Mouse (Mus musculus) kidney, postnatal 25 days (tissue): ENCODE data around the gene Ngdn.
A peak's percentile ranks its signal among the peaks of the same experiment; 100 is the strongest.
"Not testable (repeated sequence)": the region's sequence is repeated elsewhere in the genome, so short reads cannot be mapped to it uniquely, and the experiment has no call there.

Experiments
- DNase-seq, 2 experiments: peaks; one replicate each; pipeline ENCODE4 v3.0.0; 2021; ENCODE audit warnings: mixed read lengths in 2 of 2

Gene Ngdn

DNA sequence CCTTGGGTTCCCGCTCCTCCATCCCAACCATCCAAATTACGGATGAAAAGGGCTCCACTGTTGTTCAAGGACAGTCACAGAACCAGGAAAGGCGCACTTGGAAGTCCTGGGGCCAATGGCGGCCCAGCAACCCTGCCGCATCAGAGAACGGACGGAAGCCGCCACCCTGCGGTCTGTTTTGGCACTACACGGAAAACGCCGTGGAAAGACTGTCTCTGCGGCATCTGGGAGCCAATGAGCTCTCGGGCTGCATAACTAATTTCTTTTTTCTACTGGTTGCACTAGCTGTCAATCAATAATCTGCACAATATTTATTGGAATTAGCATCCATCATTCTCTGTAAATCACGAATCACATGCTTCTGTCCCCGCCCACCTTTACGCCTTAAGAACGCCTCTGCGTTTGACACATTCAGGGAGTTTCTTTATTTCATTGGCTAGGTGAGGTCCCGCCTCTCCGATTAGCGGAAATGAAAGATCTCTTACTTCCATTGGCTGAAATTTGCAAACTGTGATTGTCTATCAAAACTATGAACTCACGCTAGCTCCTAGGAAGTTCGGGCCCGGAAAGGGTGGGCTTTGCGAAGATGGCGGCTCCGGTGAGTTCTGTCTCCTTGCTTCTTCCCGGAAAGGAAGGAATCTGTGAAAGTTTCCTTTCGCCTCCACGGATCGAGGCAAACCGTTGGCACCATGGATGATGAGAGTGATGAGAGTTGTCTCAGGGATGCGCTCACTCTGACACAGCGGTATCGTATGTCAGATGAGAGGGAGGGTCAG is at the start of gene Ngdn:
Gene Ngdn, plus strand, starts transcription at position 464 of the 776 bp plus-strand sequence.
- peak; percentile 98 for DNase-seq

DNA sequence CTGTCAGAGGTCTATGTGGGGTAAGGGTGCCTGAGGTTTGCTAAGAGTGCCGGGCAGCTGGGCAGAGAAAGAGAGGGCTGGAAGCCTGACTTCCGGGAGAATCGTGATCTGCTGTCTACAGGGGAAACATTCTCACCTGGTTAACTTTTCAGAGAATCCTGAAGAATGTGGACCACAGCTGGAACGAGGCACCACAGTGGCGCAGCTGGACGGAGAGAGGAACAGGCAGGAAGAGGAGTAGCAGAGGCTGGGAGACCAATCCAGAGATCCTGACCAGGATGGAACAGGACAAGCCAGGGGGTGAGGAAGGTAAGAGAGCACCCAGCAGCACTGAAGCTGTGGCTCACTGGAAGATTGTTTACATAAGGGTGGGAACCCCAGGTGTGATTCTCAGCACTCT is 49.6 kb upstream of the Ngdn start:
- DNase-seq: no peak

DNA sequence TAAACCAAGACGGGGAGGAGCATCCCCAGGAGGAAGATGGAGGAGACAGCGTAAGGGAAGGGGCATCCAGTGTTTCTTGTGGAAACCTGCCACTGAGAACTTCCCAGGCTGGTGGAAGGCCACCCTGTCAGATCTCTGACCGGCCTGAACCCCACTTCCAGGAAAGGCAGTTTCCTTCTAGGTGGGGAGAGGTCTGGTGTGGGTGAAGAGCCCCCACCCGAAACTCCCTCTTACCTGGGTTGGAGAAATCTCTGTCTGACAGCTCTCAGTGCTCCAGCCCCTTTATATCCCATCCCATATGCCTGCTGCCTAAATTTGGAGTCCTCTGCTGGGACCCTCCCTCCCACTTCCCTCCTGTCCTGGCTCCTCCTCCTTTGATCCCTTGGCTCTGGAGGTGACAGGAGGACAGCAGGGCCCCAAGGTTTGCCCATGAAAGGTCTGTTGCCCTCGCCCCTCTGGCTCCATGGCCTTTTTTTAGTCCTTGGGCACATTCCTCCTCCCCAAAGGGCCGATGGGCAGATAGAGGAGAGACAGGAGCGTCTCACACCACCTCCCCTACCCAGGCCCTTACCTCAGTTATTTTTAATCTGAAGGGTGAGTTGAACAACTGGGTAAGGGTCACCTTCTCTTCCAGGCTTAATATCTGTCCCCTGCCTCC is 48.8 kb upstream of the Ngdn start, which contains the start of gene Myh6:
Gene Myh6, minus strand, starts transcription at position 608 of the 658 bp plus-strand sequence.
- DNase-seq: no peak

DNA sequence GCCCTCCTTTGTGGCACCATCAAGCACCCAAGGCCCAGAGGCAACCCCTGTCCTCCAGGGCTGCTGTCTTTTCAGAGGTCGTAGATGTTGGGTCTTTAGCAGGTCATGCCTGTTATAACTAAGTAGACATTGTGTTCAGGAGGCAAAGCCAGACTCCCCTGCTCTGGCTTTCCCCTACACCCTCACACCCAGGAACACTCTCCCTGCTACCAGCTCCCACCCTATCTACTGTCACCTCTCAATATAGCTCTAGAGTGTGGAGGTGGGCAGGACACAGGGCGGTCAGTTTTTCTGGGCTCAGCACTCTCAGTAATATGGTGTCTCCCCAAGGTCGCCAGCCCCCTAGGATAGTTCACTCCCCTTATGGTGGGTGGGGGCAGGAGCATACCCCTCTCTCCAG is 47.4 kb upstream of the Ngdn start:
- no peak for DNase-seq

DNA sequence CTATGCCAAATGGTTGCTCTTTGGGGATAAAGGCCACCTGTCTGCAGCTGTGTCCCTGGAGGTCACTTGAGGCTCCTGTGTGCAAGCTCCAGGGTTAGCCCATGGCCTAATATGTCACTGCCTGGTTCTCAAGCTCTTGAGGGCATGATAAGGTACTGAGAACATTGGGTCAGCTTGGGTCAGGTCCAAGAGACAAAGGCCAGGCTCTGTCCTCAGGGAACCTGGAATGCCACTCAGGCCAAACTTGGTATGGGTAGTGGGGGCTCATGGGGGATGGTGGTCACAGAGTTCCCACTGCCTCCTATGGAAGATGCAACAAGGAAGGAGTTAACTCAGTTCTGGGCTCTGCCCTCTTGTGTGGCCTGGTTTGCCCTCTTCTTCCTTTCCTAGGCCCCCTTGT is 46.9 kb upstream of the Ngdn start:
- DNase-seq: no peak

DNA sequence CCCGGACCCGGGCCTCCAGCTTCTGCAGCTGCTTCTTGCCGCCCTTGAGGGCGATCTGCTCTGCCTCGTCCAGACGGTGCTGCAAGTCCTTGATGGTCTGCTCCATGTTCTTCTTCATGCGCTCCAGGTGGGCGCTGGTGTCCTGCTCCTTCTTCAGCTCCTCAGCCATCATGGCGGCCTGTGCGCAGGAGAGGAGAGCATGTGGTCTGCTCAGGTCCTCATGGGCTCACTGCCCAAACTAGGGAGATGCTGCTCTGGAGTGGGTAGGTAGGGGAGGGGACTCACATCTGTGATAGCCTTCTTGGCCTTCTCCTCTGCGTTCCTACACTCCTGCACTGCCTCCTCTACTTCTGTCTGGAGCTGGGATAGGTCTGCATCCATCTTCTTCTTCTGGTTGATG is 42.5 kb upstream of the Ngdn start:
- DNase-seq: not testable (repeated sequence)

DNA sequence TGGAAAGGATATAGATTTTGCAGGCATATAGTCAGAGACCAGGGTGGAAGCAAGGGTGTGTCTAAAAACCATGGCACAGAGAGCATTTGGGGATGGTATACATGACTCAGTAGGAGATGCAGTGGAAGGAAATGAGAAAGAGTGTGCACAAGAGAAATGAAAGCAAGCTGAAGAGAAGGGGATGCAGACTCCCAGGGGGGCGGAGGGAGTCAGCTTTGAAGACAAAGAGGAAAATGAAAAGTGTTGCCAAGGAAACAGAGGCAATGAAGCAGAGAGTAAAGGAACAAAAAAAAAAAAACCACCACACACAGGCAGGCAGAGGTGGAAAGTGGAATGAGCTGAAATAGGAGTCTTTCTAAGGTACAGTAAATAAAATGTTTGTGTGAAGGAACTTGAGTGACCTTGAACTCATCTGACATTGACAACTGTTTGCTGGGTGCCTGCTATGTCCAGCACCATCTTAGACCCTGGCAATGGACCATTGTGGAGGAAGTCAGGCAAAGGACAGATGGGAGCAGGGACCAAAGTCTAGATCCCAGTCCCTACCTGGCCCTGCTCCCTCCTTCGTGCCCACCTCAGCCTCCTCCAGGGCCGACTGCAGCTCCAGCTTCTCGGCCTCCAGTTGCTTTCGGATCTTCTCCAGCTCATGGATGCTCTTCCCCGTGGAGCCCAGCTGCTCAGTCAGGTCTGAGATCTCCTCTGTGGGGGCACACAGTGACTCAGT is 41.0 kb upstream of the Ngdn start:
- DNase-seq: no peak

DNA sequence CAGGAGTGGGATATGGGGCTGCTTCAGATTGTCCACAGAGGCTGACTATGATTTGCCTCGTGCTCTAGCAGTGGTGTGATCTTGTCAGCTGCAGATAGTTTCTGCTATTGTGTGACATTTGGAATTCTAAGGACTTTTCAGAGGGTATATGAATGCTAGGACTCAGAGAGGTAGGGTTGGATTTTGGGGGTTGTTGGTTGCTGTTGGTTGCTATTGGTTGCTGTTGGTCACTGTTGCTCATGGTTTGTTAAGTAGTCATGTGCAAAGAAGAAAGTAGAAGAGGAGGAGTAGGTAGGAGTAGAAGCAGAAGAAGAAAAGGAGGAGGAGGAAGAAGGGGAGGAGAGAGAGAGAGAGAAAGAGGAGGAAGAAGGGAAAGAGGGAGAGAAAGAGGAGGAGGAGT is 38.6 kb upstream of the Ngdn start, which contains the start of gene Gm17428:
Gene Gm17428, plus strand, starts transcription at position 301 of the 400 bp plus-strand sequence.
- DNase-seq: no peak

DNA sequence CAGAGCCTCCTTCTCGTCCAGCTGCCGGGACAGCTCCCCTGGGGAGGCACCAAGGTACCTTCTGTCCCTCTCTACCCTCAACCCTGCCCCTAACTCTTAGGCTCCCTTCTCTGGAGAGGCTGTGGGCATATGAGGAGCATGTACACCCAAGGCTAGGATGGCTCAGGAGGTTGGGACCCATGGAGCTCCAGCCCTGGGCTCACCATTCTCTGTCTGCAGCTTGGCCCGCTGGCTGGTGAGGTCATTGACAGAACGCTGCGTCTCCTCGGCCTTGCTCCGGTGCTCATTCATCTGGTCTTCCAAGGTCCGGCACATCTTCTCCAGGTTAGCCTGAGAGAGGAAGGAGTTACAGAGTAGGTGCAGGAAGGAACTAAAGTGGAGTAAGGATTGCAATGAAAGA is 36.6 kb upstream of the Ngdn start:
- DNase-seq: no peak

DNA sequence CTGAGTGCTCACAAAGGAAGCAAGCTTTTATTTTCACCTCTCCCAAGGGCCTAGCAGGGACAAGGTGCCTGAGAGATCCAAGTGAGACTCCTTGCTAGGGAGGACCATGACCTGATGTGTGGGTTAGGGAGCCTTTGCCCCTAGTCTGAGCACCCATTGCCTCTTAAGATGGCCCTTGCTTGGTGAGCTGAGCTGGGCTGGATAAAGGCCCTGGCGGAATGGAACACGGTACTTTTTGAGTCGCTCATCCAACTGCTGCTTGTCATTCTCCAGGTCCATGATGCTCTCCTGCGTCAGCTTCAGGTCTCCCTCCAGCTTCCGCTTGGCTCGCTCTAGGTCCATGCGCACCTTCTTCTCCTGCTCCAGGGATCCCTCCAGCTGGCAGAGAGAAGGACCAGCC is 33.3 kb upstream of the Ngdn start:
- no peak for DNase-seq

DNA sequence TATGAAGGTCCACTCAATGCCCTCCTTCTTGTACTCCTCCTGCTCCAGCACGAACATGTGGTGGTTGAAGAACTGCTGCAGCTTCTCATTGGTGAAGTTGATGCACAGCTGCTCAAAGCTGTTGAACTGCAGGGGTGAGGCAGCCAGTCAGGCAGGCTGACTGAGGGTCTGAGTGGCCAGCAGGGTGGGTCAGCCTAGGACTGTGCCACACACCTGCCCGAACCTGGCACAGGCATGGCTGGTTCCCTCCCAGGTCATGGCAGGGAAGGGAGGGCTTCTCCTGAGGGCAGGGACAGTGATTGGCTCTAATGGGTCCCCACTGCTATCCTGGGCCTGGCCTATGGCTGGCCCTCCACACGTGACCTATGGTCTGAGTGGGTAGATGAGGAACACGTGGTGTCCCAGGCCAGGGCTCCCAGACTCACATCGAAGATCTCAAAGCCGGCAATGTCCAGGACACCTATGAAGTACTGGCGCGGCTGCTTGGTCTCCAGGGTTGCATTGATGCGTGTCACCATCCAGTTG is 26.8 kb upstream of the Ngdn start:
- DNase-seq: not testable (repeated sequence)

DNA sequence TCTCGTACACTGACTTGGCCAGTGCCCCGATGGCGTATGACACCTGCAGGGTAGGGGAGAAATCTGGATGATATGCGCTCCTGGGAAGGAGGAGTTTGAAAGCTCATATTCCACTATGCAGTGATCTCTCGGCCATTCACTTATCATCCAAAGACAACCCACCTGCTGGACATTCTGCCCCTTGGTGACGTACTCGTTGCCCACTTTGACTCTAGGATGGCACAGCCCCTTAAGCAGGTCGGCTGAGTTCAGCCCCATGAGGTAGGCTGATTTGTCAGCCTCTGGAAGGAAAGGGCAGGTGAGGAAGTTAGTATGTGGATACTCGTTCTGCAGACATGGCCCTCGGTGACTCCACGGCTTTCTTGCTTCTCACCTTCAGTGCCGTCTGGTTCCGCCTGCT is 26.4 kb upstream of the Ngdn start:
- no peak for DNase-seq

DNA sequence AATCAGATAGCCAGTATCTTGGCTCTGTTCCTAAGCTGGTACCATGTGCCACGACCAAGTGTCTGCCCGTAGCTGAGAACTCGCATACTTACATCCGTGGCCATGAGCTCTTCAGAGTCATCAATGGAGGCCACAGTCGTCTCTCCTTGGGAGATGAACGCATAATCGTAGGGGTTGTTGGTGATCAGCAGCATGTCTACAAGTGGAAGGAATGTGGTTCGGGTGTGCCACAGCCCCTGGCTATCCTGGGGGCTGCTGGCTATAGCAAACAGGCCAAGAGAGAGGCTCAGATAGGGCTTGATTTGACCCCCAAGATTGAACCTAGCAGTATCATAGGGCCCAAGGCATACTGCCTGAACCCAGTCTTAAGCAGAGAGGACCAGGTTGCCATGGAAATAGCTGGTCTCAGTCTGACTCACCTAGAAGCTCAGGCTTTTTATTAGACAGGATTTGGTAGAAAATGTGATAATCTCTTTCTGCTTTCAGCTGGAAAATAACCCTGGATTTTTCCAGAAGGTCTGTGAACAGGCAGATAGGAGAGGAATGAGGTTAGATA is 25.3 kb upstream of the Ngdn start:
- DNase-seq: no peak

DNA sequence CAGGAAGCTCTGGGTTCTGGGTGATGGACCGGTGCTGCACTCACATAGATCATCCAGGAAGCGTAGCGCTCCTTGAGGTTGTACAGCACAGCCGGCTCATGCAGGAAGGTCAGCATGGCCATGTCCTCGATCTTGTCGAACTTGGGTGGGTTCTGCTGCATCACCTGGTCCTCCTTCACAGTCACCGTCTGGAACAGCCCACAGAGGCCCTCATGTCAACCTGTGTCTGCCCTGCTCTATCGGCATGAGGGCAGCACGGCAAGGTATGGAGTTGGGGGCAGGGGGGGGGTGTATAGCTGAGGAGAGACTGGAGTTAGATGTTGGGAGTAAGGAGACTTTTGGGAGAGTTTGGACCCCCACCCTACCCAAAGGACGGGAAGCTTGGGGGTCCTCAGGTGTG is 23.1 kb upstream of the Ngdn start:
- DNase-seq: no peak

DNA sequence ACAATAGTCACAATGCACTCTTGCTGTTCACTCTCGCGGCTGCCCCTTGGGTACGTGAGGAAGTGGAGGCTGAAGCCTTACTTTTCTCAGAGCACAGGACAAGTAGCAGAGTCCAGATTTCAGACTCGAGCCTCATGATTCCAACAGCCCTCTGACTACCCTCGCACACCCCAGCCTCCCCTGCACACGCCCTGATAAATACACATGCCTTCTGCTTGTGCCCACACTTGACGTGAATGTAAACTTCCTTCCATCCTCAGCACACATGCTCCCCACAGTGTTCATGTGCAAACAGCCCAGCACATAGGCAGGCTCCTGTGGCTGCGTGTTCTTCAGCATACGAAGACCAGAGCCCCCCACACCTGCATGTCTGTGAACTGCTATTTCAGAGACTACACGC is 21.6 kb upstream of the Ngdn start:
- no peak for DNase-seq

DNA sequence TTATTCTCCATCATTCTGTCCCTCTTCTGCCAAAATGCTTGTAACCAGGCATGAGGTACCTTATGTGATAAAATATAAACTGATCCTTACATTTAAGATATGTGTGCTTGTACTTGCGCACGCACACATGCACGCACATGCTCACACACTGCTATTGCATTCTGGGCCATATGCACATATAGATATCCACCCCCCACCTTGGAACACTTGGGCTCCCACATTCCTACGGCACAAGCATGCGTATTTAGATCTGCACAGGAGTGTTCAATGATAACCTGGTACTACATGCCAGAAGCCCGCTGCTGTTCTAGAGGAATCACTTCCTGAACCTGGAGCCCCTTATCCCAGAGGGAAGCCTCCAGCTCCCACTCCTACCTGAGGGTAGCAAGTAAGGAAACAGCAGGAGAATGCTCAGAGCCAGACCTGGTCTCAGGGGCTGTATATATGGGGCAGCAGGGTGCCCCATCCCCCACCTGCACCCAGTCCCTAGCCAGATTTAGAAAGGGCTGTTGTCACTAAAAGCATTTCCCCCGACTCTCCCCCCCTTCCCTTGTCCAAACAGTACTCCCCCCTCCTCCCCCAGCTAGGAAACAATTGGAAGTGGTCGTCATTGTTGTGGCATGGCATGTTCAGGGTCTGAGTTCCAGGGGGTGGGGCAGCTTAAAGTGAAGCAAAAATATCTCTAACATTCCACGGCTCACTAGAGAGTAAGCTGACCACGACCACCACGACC is 21.0 kb upstream of the Ngdn start, which contains the start of gene Myh7:
Gene Myh7, minus strand, starts transcription at position 491 of the 733 bp plus-strand sequence.
- DNase-seq: no peak

DNA sequence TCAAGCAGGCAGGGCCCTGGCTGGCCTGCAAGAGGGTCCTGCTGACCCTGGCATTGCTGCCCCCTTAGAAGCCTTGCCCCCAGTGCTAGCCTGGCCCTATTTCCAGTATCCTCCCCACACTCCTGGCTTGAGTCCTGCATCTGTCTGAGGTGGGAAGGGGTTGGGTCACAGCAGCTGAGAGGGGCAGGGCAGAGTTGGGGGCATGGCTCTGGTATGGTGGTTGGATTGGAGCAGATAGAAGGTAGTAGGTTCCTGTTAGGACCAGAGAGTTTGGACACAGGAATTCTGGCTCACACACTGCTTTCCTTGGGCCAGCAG is 20.4 kb upstream of the Ngdn start:
- DNase-seq: no peak

DNA sequence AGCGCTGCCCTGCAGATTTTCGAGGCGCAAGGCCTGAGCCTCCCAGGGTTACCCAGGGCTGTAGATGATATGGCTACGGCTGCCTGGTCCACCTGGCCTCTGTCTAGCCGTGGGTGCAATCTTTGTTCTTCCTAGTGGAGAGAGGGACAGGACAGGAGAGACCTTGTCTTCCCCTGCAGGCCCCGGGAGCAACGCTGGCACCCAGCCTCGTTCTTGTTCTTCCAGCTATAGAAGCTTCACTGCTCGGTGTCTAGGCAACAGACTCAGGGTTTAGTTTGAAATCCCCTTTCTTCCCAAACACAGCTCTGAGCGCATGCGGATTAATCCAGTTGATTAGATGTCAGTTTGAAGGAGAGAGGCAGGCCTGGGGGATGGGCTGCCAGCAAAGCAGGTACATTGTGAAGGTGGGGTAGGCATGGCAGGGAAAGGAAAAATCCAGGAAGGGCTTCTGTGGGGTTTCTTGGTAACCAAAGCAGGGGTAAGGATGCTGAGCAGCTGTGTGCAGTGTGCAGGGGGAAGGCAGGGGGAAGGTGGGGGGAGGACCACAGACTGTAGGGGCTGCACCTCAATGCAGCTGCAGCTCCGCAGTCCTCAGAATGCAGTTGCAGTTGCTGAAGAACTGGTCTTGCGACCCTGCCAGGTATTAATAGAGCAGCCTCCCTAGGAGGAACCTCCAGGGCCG is 19.7 kb upstream of the Ngdn start:
- no peak for DNase-seq

DNA sequence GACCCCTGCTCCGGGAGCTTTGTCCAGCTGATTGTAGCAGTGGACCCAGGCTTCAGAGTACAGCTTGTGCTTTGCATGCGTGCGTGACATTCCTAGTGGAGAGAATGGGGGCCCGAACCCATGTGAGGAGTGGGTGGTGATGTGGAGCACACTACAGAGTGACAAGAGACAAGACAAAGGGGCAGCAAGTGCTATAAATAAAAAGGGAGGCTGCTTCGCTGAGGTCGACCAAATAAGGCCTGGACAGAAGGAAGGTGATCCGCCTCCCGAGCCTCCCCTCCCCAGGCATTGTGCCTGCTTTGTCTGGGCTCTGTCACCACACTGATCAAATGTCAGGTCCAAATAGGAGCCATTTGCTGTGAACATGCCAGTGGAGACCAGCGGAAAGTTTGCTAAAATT is 18.5 kb upstream of the Ngdn start:
- no peak for DNase-seq

DNA sequence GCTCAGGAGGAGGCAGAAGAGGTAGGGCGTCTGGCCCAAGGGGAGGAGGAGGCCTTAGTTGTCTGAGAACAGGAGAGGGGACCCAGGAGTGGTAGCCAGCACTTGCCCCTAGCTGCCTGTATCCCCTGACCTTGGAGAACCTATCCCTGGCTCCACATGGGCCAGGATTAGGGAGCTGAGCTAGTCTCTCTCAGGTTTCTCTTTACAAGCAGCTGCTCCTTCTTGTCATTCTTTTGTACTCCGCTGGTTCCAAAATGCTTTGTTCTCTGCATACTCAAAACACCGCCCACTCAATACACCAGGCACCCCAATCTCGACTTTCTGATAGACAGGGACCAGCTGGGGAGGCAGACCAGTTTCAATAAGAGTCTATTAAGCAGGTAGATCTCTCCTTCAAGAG is 18.0 kb upstream of the Ngdn start:
- DNase-seq: no peak

DNA sequence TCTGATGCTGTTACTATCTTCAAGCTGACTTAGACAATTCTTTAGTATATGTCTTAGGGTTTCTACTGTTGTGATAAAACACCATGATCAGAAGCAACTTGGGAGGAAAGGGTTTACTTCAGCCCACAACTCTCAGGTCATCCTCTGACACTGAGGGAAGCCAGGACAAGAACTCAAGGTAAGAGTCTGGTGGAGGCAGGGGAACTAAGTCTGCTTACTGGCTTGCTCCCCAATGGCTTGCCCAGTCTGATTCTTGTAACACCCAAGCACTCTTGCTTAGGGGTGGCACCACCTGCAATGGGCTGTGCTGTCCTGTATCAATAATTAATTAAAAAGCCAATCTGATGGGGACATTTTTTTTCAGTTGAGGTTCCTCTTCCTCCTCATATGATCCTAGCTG is 16.6 kb upstream of the Ngdn start:
- no peak for DNase-seq

DNA sequence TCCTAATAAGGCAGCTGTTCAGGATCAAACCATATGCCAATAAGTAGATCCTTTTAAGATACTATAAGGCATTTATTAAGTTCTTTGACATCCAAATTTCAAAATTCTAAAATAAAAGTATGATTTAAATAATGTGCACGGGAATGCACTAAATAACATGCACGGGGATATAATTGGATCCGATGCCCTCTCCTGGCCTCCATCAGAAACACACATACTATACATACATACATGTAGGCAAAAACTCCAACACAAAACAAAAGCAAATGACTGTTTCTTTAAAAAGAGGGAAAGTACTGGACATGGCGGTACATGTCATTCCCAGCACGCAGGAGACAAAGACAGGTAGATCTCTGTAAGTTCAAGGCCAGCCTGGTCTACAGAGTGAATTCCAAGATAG is 15.4 kb upstream of the Ngdn start:
- not testable (repeated sequence) for DNase-seq
